Mouse (Mus musculus): ENCODE measurements at regions not wholly inside any gene's neighbourhood (a gene's known extent, or its start where the extent isn't known, plus 50 kb on each side); places are given as distances from the start of the nearest gene placed in this dataset.

- no peak for DNase-seq (ENCODE audit: low spot score)
These were observed 813.6 kb downstream of the Gm9008 start for GRCm38 (mm10) chr6:75683935-75684334.

GRCm38 (mm10) chr6:75644363-75644720 is 853.2 kb downstream of the Gm9008 start:
- DNase-seq (ENCODE audit: low spot score), result no peak

- no peak for DNase-seq (ENCODE audit: low spot score)
These were observed 853.8 kb downstream of the Gm9008 start for GRCm38 (mm10) chr6:75643581-75644362.

- DNase-seq (ENCODE audit: low spot score), result no peak
These were observed 861.5 kb downstream of the Gm9008 start for GRCm38 (mm10) chr6:75636050-75636449.

- peak; percentile 19 for DNase-seq (ENCODE audit: low spot score)
These were observed 894.9 kb downstream of the Gm9008 start for GRCm38 (mm10) chr6:75602536-75603279.

- no peak for DNase-seq (ENCODE audit: low spot score)
These were observed 939.2 kb downstream of the Gm9008 start for GRCm38 (mm10) chr6:75558431-75558830.

- peak; percentile 1 for DNase-seq (ENCODE audit: low spot score)
These were observed 955.3 kb downstream of the Gm9008 start for GRCm38 (mm10) chr6:75542247-75542700.

- no peak for DNase-seq (ENCODE audit: low spot score)
These were observed 957.9 kb downstream of the Gm9008 start for GRCm38 (mm10) chr6:75539703-75540102.
